ENCODE assay signal across 20 mouse cellular contexts in the genomic region with DNA sequence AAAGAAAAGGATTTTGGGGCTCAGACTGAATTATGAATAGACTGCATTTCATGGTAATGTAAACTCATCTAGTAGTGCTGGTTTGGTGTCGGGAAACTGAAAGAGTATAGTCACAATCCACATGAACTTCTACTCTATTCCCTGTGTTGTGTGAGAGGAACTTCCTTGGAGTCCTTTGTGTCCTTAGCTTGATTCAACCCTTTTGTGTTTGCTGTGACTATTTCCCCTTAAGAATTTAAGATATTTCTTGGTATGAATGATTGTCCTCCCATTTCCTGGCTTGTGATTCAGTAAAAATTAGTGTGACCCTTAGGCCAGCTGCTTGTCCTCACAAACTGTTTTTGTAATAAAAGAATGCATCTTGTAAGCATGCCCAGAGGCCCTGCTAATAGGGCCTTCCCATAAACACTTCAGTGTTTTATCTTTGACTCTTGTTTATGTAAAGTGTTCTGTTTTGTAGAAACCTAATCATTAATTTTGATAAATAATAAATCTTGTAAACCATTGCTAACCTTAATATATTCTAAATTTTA. TPM values are rescaled to one million over a fixed set of nuclear protein-coding genes. Genes with fewer than 3 reads are reported as not detected.
DNase-seq lines count a peak whose midpoint lies in the region; ATAC-seq and TF ChIP-seq lines count a peak whose summit lies in the region.
"Had no signal": no experiment of that assay in that cellular context is flagged by ENCODE, and none has a peak within 500 bp of the region (broad histone marks: within the 10 kb centered on the region; RNA-seq: fewer than 3 reads in every experiment).

No protein-coding gene starts in this region.

- TF ChIP-seq EP300 in heart, adult 2 months (IDR thresholded peaks at IDR 0.05; ENCODE audit: insufficient read depth, low read depth, low read length), result no peak

- peak overlapping the region; percentile 42 for H3K27ac ChIP-seq in heart, adult 2 months
- no peak overlapping the region for H3K27ac ChIP-seq in heart, embryonic 11.5 days (ENCODE audit: low read depth, low read length)
- H3K27ac ChIP-seq: limb, embryonic 10.5 days; liver, embryonic 14.5 days had no signal

- no peak overlapping the region for H3K9ac ChIP-seq in heart, adult 2 months (ENCODE audit: low read depth, low read length)
- no peak overlapping the region for H3K9ac ChIP-seq in heart, embryonic 11.5 days (ENCODE audit: low read depth, low read length)
- H3K9ac ChIP-seq: liver, embryonic 14.5 days had no signal

- TF ChIP-seq POLR2A in heart, adult 2 months (IDR thresholded peaks at IDR 0.05; ENCODE audit: insufficient read depth, low read depth, low read length), result no peak

- H3K36me3 ChIP-seq in heart, adult 2 months (ENCODE audit: control insufficient read depth, insufficient read depth, low read length), result no peaks in the 10 kb centered on the region
- H3K36me3 ChIP-seq in heart, embryonic 11.5 days (ENCODE audit: control insufficient read depth, insufficient read depth, low read length), result no peaks in the 10 kb centered on the region
- H3K36me3 ChIP-seq: limb, embryonic 10.5 days had no signal

- intact Hi-C loops in heart, adult 2 months (cut with DNase I), result no loop called here

- no peaks in the 10 kb centered on the region for H3K9me3 ChIP-seq in heart, embryonic 11.5 days (replicated peaks; ENCODE audit: control insufficient read depth, low read length)
- H3K9me3 ChIP-seq: limb, embryonic 10.5 days; megakaryocyte, embryonic 14.5 days had no signal

- DNase-seq in heart, adult 2 months, result peak in 1 of 2 experiments; percentile 10
- DNase-seq in urinary bladder, postnatal 14 days (ENCODE audit: low spot score), result peak; percentile 10
- DNase-seq in urinary bladder, postnatal 4 days (ENCODE audit: low spot score in 2 of 2), result no peak
- peak; percentile 13 to 51 for DNase-seq in kidney, postnatal 36 days
- peak; percentile 21 for DNase-seq in skeletal muscle tissue, adult 2 months (ENCODE audit: low read depth, low spot score)
- DNase-seq in adrenal gland, postnatal 14 days, result no peak
- DNase-seq: B cell, adult 2 months; cerebellum, adult 11 months; cerebellum, postnatal 36 days; gastrocnemius, postnatal 25 days; thymus, adult 2 months had no signal

- no peak overlapping the region for H3K4me3 ChIP-seq in heart, adult 2 months
- no peak overlapping the region for H3K4me3 ChIP-seq in heart, embryonic 11.5 days (ENCODE audit: low read depth, low read length)
- H3K4me3 ChIP-seq: limb, embryonic 10.5 days; megakaryocyte, embryonic 14.5 days had no signal

- H3K27me3 ChIP-seq in heart, adult 2 months (ENCODE audit: control insufficient read depth, insufficient read depth, low read length), result no peaks in the 10 kb centered on the region
- no peaks in the 10 kb centered on the region for H3K27me3 ChIP-seq in heart, embryonic 11.5 days (ENCODE audit: control insufficient read depth, insufficient read depth, low read length)
- H3K27me3 ChIP-seq: megakaryocyte, embryonic 14.5 days had no signal

- WGBS in heart, adult 2 months, result 70% methylated on average over 1 of the region's 1 CpGs
- 91% methylated on average over 1 of the region's 1 CpGs for WGBS in heart, embryonic 11.5 days (ENCODE audit: insufficient replicate concordance)

- no peaks in the 10 kb centered on the region for H3K79me2 ChIP-seq in heart, adult 2 months (replicated peaks; ENCODE audit: control insufficient read depth, insufficient read depth, low read length)

- no peak overlapping the region for H3K4me2 ChIP-seq in heart, embryonic 11.5 days

- ATAC-seq in heart, embryonic 11.5 days (replicated peaks; ENCODE audit: insufficient number of reproducible peaks, low FRiP score, low TSS enrichment), result no peak
- no peak for ATAC-seq in erythroblast, adult 5-6 weeks (replicated peaks; ENCODE audit: low FRiP score, poor library complexity, severe bottlenecking)

- no peaks in the 10 kb centered on the region; the same call in 1 of the 2 replicates for H3K4me1 ChIP-seq in heart, adult 2 months (ENCODE audit: control insufficient read depth, insufficient read depth, low read length)
- H3K4me1 ChIP-seq in heart, embryonic 11.5 days (ENCODE audit: control insufficient read depth, insufficient read depth, low read length), result no peaks in the 10 kb centered on the region
- H3K4me1 ChIP-seq: limb, embryonic 10.5 days had no signal

- TF ChIP-seq CTCF in heart, adult 2 months (IDR thresholded peaks at IDR 0.05), result no peak

RNA-seq across cellular contexts. Expression of gene Sucnr1, which starts 2.7 kb away (rescaled TPM):
- not detected for total RNA-seq in heart, adult 2 months (2021)
- polyA plus RNA-seq in heart, adult 2 months (2012; rRNA removed), result 0.59 and 1.2 TPM in 2 replicates
- polyA plus RNA-seq in heart, embryonic 11.5 days (2014; fragmentation: Nextera tagmentation; extraction: Ambion mirVana), result not detected in 2 replicates
- 1.8 and 2.0 TPM in 2 replicates for total RNA-seq in adrenal gland, postnatal 14 days (2021)
- not detected in 2 replicates for total RNA-seq in erythroblast, adult 5-6 weeks (2015; ENCODE audit: low replicate concordance)
- total RNA-seq in erythroblast, adult 5-6 weeks (2017; ENCODE audit: low replicate concordance), result 1.3 TPM in 1 of 2 replicates, not detected in the other
- total RNA-seq: hematopoietic stem cell, adult 5-6 weeks; layer of hippocampus, postnatal 25 days had no signal
- polyA plus RNA-seq: embryonic facial prominence, embryonic 11.5 days; limb, embryonic 10.5 days; neural tube, embryonic 14.5 days had no signal

RNA-seq across cellular contexts. Expression of gene Aadac, which starts 53.4 kb away (rescaled TPM):
- total RNA-seq in heart, adult 2 months (2021), result not detected
- 0.12 TPM in 1 of 2 replicates, not detected in the other for polyA plus RNA-seq in heart, adult 2 months (2012; rRNA removed)
- polyA plus RNA-seq in heart, embryonic 11.5 days (2014; fragmentation: Nextera tagmentation; extraction: Ambion mirVana), result 1.2 TPM in 1 of 2 replicates, not detected in the other
- total RNA-seq in adrenal gland, postnatal 14 days (2021), result 3.0 and 53.4 TPM in 2 replicates
- not detected in 2 replicates for total RNA-seq in erythroblast, adult 5-6 weeks (2015; ENCODE audit: low replicate concordance)
- not detected in 2 replicates for total RNA-seq in erythroblast, adult 5-6 weeks (2017; ENCODE audit: low replicate concordance)
- total RNA-seq: gastrocnemius, postnatal 25 days; hematopoietic stem cell, adult 5-6 weeks; layer of hippocampus, postnatal 25 days had no signal
- polyA plus RNA-seq: embryonic facial prominence, embryonic 11.5 days; limb, embryonic 10.5 days; neural tube, embryonic 14.5 days had no signal

Comparison
In these comparisons a context has a peak if more than half of its experiments do, and no peak if none do; other contexts are left out.
1. DNase-seq: peak in urinary bladder, postnatal 14 days (single experiment), kidney, postnatal 36 days (2 of 2) and skeletal muscle tissue, adult 2 months (single experiment); none in urinary bladder, postnatal 4 days (0 of 2) and adrenal gland, postnatal 14 days (single experiment).